Mouse (Mus musculus): ENCODE measurements around the gene Kcnt1. TPM values are rescaled to one million over a fixed set of nuclear protein-coding genes. Genes with fewer than 3 reads are reported as not detected.
A peak's percentile ranks its signal among the peaks of the same experiment; 100 is the strongest.
"Not testable (repeated sequence)": the region's sequence is repeated elsewhere in the genome, so short reads cannot be mapped to it uniquely, and the experiment has no call there.

Gene Kcnt1
- 2.4 TPM in 2 replicates for polyA plus RNA-seq (2016; fragmentation: Nextera tagmentation; extraction: Ambion mirVana)

DNA sequence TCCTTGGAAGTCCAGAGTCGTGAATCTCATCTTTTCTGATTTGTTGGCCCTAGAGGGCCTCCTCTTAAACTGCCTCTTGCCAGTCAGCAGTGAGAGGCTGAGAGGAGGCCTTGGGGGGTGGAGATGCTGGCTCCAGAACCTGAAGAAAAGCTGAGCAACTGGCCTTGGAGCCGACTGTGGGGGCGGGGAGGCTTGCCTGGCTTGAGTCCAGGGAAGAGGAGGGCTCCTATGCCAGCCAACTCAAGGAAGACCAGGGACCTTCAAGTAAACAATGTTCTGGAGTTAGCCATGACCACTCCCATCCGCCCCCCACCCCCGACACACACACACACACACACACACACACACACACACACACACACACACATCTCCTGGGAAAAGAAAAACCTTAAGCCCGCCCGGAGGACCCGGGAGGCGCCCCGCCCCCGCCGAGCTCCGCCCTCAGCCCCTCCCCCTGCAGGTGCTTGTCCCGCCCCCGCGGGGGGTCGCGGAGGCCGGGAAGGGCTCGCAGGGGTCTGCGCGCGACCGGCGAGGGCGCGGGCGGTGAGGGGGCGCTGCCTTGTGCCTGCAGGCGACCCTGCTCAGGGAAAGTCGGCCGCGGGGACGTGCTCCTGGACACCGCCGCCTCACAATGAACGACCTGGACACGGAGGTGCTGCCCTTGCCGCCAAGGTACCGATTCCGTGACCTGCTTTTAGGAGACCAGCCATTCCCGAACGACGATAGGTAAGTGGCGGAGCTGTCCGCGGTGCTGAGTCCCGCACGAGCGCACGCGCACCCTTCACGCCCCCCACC lies at the start of gene Kcnt1:
Gene Kcnt1 (plus strand): TSS at position 398 of the 795 bp plus-strand sequence.
- no peak within 1 kb of the TSS for H3K27ac ChIP-seq (replicated peaks)
- peak within 1 kb of the TSS; percentile 99 for H3K4me2 ChIP-seq (replicated peaks)
- peak; percentile 41; the same call in 1 of the 2 replicates for ATAC-seq (ENCODE audit: low FRiP score, low read depth)
- H3K9me3 ChIP-seq: no peaks in the 10 kb centered on the region
- peaks cover 21% of the 10 kb centered on the region for H3K4me1 ChIP-seq
- H3K36me3 ChIP-seq: no peaks in the 10 kb centered on the region
- peaks cover 66% of the 10 kb centered on the region for H3K27me3 ChIP-seq
- peak within 1 kb of the TSS; percentile 62 for H3K9ac ChIP-seq (replicated peaks)
- WGBS: under 1% methylated on average over 48 of the region's 53 CpGs
- peak within 1 kb of the TSS; percentile 58 for H3K4me3 ChIP-seq

DNA sequence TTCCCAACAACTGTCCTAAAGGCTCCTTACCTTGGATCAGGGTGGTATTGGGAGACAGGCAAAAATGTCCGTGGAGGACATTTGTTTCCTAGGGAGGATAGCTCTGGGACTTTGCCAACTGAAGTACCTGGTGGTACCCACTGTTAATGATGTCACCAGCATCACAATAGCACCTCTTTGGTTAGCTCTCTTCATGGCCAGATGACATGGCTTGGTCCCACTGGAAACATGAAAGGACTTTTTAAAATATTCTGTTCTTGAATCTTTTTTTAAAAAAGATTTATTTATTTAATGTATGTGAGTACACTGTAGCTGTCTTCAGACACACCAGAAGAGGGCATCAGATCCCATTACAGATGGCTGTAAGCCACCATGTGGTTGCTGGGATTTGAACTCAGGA lies 47.8 kb upstream of the Kcnt1 start, which contains the start of gene Glt6d1:
Gene Glt6d1 (minus strand): TSS at position 101 of the 400 bp plus-strand sequence.
- not testable (repeated sequence) for ATAC-seq (ENCODE audit: low FRiP score, low read depth); H3K9me3 ChIP-seq; H3K4me1 ChIP-seq; H3K36me3 ChIP-seq; H3K4me2 ChIP-seq (replicated peaks); H3K27ac ChIP-seq (replicated peaks); H3K27me3 ChIP-seq; H3K9ac ChIP-seq (replicated peaks); H3K4me3 ChIP-seq
- 81% methylated on average over 1 of the region's 1 CpGs for WGBS

DNA sequence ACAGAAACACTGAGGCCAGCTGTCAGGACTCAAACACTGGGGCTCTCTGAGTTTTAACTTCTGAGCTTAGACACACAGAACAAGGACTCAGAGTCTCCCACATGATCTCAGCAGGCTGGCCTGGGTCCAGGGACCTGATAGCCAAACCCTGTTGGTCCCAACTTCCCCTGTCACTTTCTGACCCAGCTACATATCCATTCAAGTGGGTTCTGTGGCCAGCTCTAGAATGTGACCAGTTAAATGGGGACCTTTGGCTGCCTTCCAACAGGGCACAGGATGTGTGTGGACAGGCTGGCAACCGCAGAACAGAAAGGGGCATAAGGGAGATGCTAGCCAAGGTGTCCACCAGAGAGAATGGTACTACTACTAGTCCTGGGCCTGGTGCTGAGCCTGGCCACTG lies 40.7 kb upstream of the Kcnt1 start, which contains the start of gene Lcn9:
Gene Lcn9 (plus strand): TSS at position 348 of the 400 bp plus-strand sequence.
- 92% methylated on average over 1 of the region's 1 CpGs for WGBS
- no peak for ATAC-seq (ENCODE audit: low FRiP score, low read depth)
- Histone ChIP-seq H3K4me3 (no peak within 1 kb of the TSS), H3K27ac (replicated peaks) (no peak within 1 kb of the TSS), H3K9ac (replicated peaks) (no peak within 1 kb of the TSS), H3K36me3 (no peaks in the 10 kb centered on the region), H3K27me3 (no peaks in the 10 kb centered on the region), H3K9me3 (no peaks in the 10 kb centered on the region), H3K4me2 (replicated peaks) (no peak within 1 kb of the TSS), H3K4me1 (no peaks in the 10 kb centered on the region)

DNA sequence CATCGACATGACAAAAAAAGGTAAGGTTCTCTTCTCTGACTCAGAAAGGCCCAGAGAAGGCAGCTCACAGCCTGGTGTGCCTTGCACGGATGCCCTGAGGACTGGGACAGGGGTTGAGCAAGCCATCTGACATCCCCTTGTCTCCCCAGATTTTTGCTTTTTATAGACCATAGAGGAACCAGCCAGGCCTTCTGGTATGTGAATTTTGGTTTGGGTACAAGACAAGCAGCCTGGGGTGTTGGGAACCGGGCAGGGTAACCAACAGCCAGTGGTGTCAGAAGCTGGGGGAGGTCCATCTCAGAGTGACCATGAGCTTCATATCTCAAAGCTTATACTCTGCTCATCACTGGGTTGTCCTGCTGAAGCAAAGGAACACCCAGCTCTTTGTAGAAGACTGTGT lies 38.8 kb upstream of the Kcnt1 start:
- Histone ChIP-seq H3K4me2 (replicated peaks) (no peak overlapping the region), H3K4me1 (no peaks in the 10 kb centered on the region), H3K36me3 (no peaks in the 10 kb centered on the region), H3K4me3 (no peak overlapping the region), H3K9me3 (no peaks in the 10 kb centered on the region), H3K27me3 (no peaks in the 10 kb centered on the region), H3K27ac (replicated peaks) (no peak overlapping the region), H3K9ac (replicated peaks) (no peak overlapping the region)
- 89% methylated on average over 3 of the region's 3 CpGs for WGBS
- ATAC-seq (ENCODE audit: low FRiP score, low read depth): no peak

DNA sequence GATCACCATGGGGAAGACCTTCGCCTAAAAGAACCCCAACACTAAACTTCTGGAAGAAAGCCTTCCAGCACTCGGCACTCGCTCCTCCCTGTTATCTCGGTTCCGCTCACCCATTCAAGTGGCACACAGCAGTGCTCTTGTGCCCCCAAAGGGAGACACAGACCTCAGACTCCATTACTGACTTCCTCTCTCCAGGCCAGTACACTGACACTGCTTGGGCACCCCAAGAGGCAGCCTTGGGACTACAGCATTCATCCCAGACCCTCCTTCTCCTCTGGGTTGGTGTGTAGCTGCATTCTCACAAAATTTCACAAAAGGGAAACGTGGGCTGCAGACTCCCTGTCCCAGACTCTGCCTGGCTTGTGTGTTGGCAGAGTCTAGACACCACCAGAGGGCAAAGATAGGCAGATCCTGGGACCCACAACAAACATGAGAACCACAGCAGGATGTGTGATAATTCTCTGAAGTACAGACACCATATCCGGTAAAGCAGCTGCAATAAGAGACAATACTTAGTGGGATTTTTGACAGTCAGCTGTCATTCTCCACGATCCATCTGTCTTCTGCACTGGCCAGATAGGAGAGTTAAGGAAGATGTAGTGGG lies 35.1 kb upstream of the Kcnt1 start:
- Histone ChIP-seq H3K4me3 (no peak overlapping the region), H3K4me2 (replicated peaks) (no peak overlapping the region), H3K9ac (replicated peaks) (no peak overlapping the region), H3K4me1 (no peaks in the 10 kb centered on the region), H3K9me3 (no peaks in the 10 kb centered on the region), H3K36me3 (no peaks in the 10 kb centered on the region), H3K27ac (replicated peaks) (no peak overlapping the region), H3K27me3 (no peaks in the 10 kb centered on the region)
- no peak for ATAC-seq (ENCODE audit: low FRiP score, low read depth)
- 80% methylated on average over 8 of the region's 8 CpGs for WGBS

DNA sequence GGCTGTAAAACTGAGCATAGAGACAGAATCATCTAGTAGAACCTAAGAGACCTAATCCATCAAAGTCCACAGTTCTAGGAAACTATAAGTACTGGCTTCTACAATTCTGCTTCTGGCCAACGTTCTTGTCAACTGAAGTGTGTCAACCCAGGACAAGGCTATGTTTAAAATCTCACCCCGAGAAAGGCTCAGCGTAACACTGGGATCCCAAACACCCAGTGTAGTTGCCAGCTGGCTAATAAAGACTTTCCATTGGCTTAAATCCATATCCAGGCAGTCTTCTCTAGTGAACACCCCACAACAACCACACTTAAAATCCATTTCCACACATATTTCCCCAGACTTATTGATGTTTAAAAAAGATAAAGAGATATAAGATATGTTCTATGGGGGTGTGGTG lies 32.7 kb upstream of the Kcnt1 start:
- 94% methylated on average over 3 of the region's 3 CpGs for WGBS

DNA sequence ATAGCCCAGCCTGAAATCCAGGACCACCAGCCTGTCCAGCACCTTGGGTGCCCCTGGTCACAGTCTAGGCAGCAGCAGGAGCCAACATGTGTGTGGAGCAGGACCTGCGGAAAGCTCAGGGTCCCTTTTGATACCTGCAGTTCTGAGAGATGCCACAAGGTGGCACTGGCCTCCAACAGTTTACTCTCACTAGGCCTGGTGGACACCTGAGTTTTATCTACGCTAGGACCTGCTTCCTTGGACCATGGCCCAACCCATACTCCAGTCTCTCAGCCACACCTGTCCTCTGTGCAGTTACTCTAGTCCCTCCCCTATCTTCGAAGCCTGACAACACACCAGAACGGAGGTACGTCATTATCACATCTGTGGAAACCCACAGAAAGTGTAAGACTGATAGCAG lies 27.2 kb upstream of the Kcnt1 start:
- H3K9ac ChIP-seq (replicated peaks): no peak overlapping the region
- no peaks in the 10 kb centered on the region for H3K4me1 ChIP-seq
- no peak overlapping the region for H3K27ac ChIP-seq (replicated peaks)
- 0 out of 2 replicates have a peak, but pooled peaks have one; percentile 41 for ATAC-seq (ENCODE audit: low FRiP score, low read depth)
- 52% methylated on average over 5 of the region's 5 CpGs for WGBS
- H3K27me3 ChIP-seq: no peaks in the 10 kb centered on the region; the same call in 1 of the 2 replicates
- H3K4me3 ChIP-seq: no peak overlapping the region
- no peaks in the 10 kb centered on the region for H3K9me3 ChIP-seq
- H3K4me2 ChIP-seq (replicated peaks): no peak overlapping the region
- no peaks in the 10 kb centered on the region for H3K36me3 ChIP-seq

More for the DNA sequence above, 32.7 kb upstream of the Kcnt1 start:
- Histone ChIP-seq H3K4me3 (no peak overlapping the region), H3K9me3 (no peaks in the 10 kb centered on the region), H3K27me3 (no peaks in the 10 kb centered on the region; the same call in 1 of the 2 replicates), H3K27ac (replicated peaks) (no peak overlapping the region), H3K36me3 (no peaks in the 10 kb centered on the region), H3K4me2 (replicated peaks) (no peak overlapping the region), H3K9ac (replicated peaks) (no peak overlapping the region), H3K4me1 (no peaks in the 10 kb centered on the region)
- ATAC-seq (ENCODE audit: low FRiP score, low read depth): no peak

DNA sequence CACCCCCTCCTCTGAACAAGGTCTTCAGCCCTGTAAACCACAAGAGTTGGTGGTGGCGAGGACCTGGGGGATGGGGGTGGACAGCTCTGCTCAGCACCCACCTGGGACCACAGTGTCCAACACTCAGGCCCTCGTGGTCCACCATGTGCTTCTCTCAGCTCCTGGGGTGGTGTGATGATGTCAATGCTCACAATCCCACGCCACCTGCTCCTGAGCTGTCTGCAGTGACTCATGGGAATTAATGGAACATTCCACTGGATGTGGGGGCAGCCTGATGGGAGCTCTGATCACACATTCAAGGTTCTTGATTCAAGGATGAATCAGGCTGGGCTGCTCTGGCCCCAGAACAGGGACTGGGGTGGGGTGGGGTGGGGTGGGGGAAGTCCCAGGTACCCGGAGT lies 21.4 kb upstream of the Kcnt1 start:
- no peak for ATAC-seq (ENCODE audit: low FRiP score, low read depth)

DNA sequence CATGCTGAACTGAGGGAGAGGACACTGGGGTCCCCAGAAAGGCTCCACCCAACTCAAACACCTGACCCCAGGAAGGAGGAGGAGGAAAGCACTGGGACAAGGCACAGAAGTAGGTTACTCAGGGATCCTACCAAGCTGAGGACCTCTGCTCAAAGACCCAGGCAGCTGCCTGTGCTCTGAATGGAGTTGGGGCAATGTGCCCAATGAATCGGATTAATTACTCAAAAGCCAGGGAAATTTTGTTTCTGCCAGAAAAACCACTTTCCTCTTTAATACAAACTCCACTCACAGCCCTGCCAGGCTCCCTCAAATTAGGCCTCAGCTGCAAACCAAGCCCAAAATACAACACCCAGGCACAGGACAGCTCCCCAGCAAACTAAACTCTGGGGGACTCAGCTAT lies 20.8 kb upstream of the Kcnt1 start:
- Histone ChIP-seq H3K9ac (replicated peaks) (no peak overlapping the region), H3K9me3 (no peaks in the 10 kb centered on the region), H3K4me1 (peaks cover 8% of the 10 kb centered on the region; the same call in 1 of the 2 replicates), H3K27me3 (no peaks in the 10 kb centered on the region), H3K27ac (replicated peaks) (no peak overlapping the region), H3K36me3 (no peaks in the 10 kb centered on the region), H3K4me2 (replicated peaks) (no peak overlapping the region), H3K4me3 (no peak overlapping the region)
- no peak for ATAC-seq (ENCODE audit: low FRiP score, low read depth)
- WGBS: 67% methylated on average over 1 of the region's 1 CpGs

More for the DNA sequence above, 21.4 kb upstream of the Kcnt1 start:
- H3K4me2 ChIP-seq (replicated peaks): no peak overlapping the region
- no peak overlapping the region for H3K4me3 ChIP-seq
- peaks cover 8% of the 10 kb centered on the region; the same call in 1 of the 2 replicates for H3K4me1 ChIP-seq
- H3K27me3 ChIP-seq: no peaks in the 10 kb centered on the region
- WGBS: 74% methylated on average over 4 of the region's 4 CpGs
- H3K36me3 ChIP-seq: no peaks in the 10 kb centered on the region
- H3K27ac ChIP-seq (replicated peaks): no peak overlapping the region
- H3K9ac ChIP-seq (replicated peaks): no peak overlapping the region
- H3K9me3 ChIP-seq: no peaks in the 10 kb centered on the region

DNA sequence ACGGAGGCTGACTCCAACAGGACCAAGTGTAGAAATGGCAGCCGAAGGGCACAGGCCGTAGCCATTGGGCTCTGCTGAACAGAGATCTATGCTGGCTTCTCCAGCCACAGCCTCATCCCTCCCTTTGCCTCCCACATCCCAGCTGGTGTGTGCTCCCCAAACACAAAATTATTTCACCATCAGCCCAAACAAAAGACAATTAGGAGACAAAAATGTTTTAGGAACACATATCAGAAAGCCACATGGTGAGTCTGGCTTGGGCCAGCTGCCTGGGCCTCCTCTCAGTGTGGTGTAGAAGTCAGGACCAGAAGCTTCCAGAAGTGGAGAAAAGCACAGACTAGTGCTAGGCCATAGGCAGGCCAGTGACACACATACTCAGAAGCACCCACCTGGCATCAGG lies 19.4 kb upstream of the Kcnt1 start:
- ATAC-seq (ENCODE audit: low FRiP score, low read depth): no peak
- H3K4me1 ChIP-seq: peaks cover 8% of the 10 kb centered on the region; the same call in 1 of the 2 replicates
- WGBS: 80% methylated on average over 3 of the region's 3 CpGs
- H3K4me3 ChIP-seq: no peak overlapping the region
- H3K27me3 ChIP-seq: no peaks in the 10 kb centered on the region
- H3K36me3 ChIP-seq: no peaks in the 10 kb centered on the region
- no peak overlapping the region for H3K4me2 ChIP-seq (replicated peaks)
- no peak overlapping the region for H3K27ac ChIP-seq (replicated peaks)
- H3K9me3 ChIP-seq: no peaks in the 10 kb centered on the region
- no peak overlapping the region for H3K9ac ChIP-seq (replicated peaks)

DNA sequence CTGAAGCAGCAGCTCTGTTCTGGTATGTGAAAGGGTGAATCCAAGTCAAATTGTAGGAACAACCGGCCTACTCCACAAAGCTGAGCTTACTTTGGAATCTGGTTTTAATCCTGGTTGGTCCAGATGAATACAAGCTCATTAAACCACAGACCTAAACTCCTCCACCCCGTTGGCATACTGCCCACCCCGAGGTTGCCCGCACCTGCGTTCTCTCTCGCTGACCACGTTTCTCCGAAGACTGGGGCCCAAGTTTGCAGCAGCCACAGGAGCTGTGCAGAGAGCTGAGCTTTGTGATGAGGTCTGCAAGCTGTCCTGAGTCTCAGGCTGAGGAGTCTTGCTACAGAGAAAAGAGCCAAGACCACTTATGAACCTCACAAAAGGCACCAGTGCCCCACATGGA lies 17.0 kb upstream of the Kcnt1 start:
- 87% methylated on average over 8 of the region's 8 CpGs for WGBS
- Histone ChIP-seq H3K27me3 (no peaks in the 10 kb centered on the region), H3K36me3 (no peaks in the 10 kb centered on the region), H3K9ac (replicated peaks) (no peak overlapping the region), H3K27ac (replicated peaks) (no peak overlapping the region), H3K4me1 (peaks cover 8% of the 10 kb centered on the region; the same call in 1 of the 2 replicates), H3K9me3 (no peaks in the 10 kb centered on the region), H3K4me2 (replicated peaks) (no peak overlapping the region), H3K4me3 (no peak overlapping the region)
- ATAC-seq (ENCODE audit: low FRiP score, low read depth): no peak

DNA sequence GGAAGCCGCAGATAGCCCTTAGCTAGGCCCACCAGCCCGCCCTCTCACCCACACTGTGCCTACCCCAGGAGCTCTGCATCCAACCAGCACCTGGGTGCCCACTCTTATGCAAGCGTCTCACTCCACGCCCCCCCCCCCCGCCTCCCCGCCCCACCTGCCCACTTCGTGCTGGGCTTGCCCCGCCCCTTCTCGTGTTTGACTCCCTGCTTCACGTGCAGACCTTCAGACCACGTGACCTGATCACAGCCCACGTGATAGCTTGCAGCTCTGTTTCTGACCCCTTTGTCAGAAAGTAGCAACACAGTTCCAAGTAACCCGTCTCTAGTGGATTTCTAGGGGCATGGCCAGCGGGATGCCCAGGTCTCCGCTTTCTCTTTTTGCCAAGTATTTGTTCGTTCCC lies 16.3 kb upstream of the Kcnt1 start, which contains the start of gene Sohlh1:
Gene Sohlh1 (minus strand): TSS at position 23 of the 400 bp plus-strand sequence.
- Histone ChIP-seq H3K27me3 (no peaks in the 10 kb centered on the region), H3K9ac (replicated peaks) (no peak within 1 kb of the TSS), H3K9me3 (no peaks in the 10 kb centered on the region), H3K4me2 (replicated peaks) (no peak within 1 kb of the TSS), H3K4me1 (peaks cover 8% of the 10 kb centered on the region; the same call in 1 of the 2 replicates), H3K4me3 (no peak within 1 kb of the TSS), H3K36me3 (no peaks in the 10 kb centered on the region), H3K27ac (replicated peaks) (no peak within 1 kb of the TSS)
- 84% methylated on average over 15 of the region's 16 CpGs for WGBS
- no peak for ATAC-seq (ENCODE audit: low FRiP score, low read depth)
